Mouse (Mus musculus): ENCODE results near the gene Dnajb14. TPM values are rescaled to one million over a fixed set of nuclear protein-coding genes. Genes with fewer than 3 reads are reported as not detected.

The Dnajb14 gene
- polyA plus RNA-seq (2016; fragmentation: Nextera tagmentation; extraction: Ambion mirVana) = 10.9 and 11.2 TPM in 2 replicates

GRCm38 (mm10) chr3:137867437-137868093, at the start of gene Dnajb14:
TSS of gene Dnajb14 (plus strand) at chr3:137867675.
- peak within 1 kb of the TSS; percentile 98 for H3K27ac ChIP-seq
- peak within 1 kb of the TSS; percentile 66 for H3K4me3 ChIP-seq (replicated peaks)
- no peaks in the 10 kb centered on the region for H3K27me3 ChIP-seq
- peak; percentile 36 for ATAC-seq (ENCODE audit: low FRiP score)
- H3K9ac ChIP-seq = peak within 1 kb of the TSS; percentile 91
- H3K36me3 ChIP-seq (replicated peaks) = peaks cover 9% of the 10 kb centered on the region
- peaks cover 24% of the 10 kb centered on the region for H3K4me1 ChIP-seq
- H3K9me3 ChIP-seq = no peaks in the 10 kb centered on the region
- WGBS = 1% methylated on average over 58 of the region's 94 CpGs
- peak within 1 kb of the TSS; percentile 78 for H3K4me2 ChIP-seq

GRCm38 (mm10) chr3:137818713-137819112, 48.8 kb upstream of the Dnajb14 start:
- ATAC-seq (ENCODE audit: low FRiP score) = no peak
- Histone ChIP-seq H3K4me3 (replicated peaks) (no peak overlapping the region), H3K36me3 (replicated peaks) (no peaks in the 10 kb centered on the region), H3K4me2 (no peak overlapping the region), H3K9ac (no peak overlapping the region), H3K27ac (no peak overlapping the region), H3K9me3 (no peaks in the 10 kb centered on the region), H3K4me1 (peaks cover 8% of the 10 kb centered on the region), H3K27me3 (no peaks in the 10 kb centered on the region)
- WGBS = 2% methylated on average over 4 of the region's 4 CpGs

GRCm38 (mm10) chr3:137820688-137821467, 46.6 kb upstream of the Dnajb14 start:
- 74% methylated on average over 6 of the region's 6 CpGs for WGBS
- no peaks in the 10 kb centered on the region for H3K36me3 ChIP-seq (replicated peaks)

DNA sequence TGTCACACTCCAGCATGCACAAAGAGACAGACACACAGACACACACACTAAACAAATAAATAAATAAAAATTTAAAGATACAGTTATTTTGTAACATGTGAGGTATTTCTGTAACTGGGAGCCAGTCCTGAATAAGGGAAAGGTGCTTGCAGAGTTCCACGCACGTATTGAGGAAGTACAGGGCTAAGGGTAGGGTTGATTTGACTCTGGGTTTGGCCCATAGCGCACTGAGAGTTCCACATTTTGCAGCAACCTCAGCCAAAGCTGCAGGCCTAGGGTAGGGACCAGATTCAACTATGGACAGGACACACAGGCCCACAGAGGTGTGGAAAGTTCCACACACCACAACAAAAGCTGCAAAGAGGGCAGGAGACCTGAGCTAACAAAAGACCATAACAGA, 44.2 kb upstream of the Dnajb14 start:
- no peak overlapping the region for H3K27ac ChIP-seq
- WGBS = 88% methylated on average over 3 of the region's 3 CpGs

More at GRCm38 (mm10) chr3:137820688-137821467, 46.6 kb upstream of the Dnajb14 start:
- Histone ChIP-seq H3K27ac (no peak overlapping the region), H3K9ac (no peak overlapping the region), H3K4me1 (peaks cover 8% of the 10 kb centered on the region), H3K27me3 (no peaks in the 10 kb centered on the region), H3K4me2 (no peak overlapping the region), H3K4me3 (replicated peaks) (no peak overlapping the region), H3K9me3 (no peaks in the 10 kb centered on the region)
- ATAC-seq (ENCODE audit: low FRiP score) = no peak

GRCm38 (mm10) chr3:137827678-137828077, 39.8 kb upstream of the Dnajb14 start:
- no peaks in the 10 kb centered on the region for H3K36me3 ChIP-seq (replicated peaks)
- 0 out of 2 replicates have a peak, but pooled peaks cover 3% of the 10 kb centered on the region for H3K4me1 ChIP-seq
- 50% methylated on average over 11 of the region's 11 CpGs for WGBS
- H3K4me2 ChIP-seq = no peak overlapping the region
- H3K9ac ChIP-seq = no peak overlapping the region
- no peak for ATAC-seq (ENCODE audit: low FRiP score)
- H3K27ac ChIP-seq = no peak overlapping the region
- no peaks in the 10 kb centered on the region for H3K27me3 ChIP-seq
- H3K4me3 ChIP-seq (replicated peaks) = no peak overlapping the region
- no peaks in the 10 kb centered on the region for H3K9me3 ChIP-seq

More for the DNA sequence above, 44.2 kb upstream of the Dnajb14 start:
- Histone ChIP-seq H3K27me3 (no peaks in the 10 kb centered on the region), H3K4me1 (peaks cover 9% of the 10 kb centered on the region), H3K36me3 (replicated peaks) (no peaks in the 10 kb centered on the region), H3K4me2 (no peak overlapping the region), H3K9ac (no peak overlapping the region), H3K4me3 (replicated peaks) (no peak overlapping the region), H3K9me3 (no peaks in the 10 kb centered on the region)
- ATAC-seq (ENCODE audit: low FRiP score) = no peak

DNA sequence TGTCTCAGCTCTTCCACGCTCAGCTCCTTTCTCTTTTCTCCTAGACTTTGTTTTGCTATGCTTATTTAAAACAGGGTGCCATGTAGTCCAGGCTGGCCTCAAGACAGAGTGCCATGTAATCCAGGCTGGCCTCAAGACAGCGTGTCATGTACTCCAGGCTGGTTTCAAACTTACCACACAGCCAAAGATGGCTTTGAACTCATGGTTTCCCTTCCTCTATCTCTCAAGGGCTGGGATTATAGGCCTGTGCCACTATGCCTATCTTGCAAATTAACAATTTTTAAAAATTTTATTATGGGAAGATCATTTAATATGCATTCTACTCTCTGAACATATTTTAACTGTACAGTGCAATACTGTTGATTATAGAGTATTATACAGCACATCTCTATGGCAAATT, 36.3 kb upstream of the Dnajb14 start:
- no peak overlapping the region for H3K4me2 ChIP-seq
- no peak overlapping the region for H3K9ac ChIP-seq
- WGBS = 87% methylated on average over 2 of the region's 2 CpGs
- no peak overlapping the region for H3K4me3 ChIP-seq (replicated peaks)
- H3K27ac ChIP-seq = no peak overlapping the region
- 0 out of 2 replicates have a peak, but pooled peaks cover 3% of the 10 kb centered on the region for H3K4me1 ChIP-seq
- no peaks in the 10 kb centered on the region for H3K36me3 ChIP-seq (replicated peaks)
- no peak for ATAC-seq (ENCODE audit: low FRiP score)
- no peaks in the 10 kb centered on the region for H3K27me3 ChIP-seq
- no peaks in the 10 kb centered on the region for H3K9me3 ChIP-seq

DNA sequence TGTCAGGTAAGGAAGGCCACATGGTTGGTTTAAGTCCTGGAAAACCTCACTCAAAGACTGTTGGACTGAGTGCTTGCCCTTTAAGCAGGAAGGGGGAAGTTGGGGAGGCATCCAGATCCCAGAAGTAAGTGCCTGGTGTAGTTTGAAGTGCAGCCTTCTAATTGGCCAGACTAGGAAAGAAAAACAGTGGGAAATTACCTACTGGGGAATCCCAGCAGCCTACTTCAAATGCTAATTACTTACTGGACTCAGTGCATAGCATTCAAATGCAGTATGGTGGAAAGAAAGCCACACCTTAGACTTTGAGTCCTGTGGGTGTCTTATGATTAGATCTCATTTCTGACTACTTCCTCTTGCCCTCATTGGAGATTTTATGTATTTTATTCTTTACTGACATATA, 34.3 kb upstream of the Dnajb14 start:
- Histone ChIP-seq H3K27me3 (no peaks in the 10 kb centered on the region), H3K4me2 (no peak overlapping the region), H3K27ac (no peak overlapping the region), H3K4me3 (replicated peaks) (no peak overlapping the region), H3K4me1 (no peaks in the 10 kb centered on the region), H3K9me3 (no peaks in the 10 kb centered on the region), H3K9ac (no peak overlapping the region), H3K36me3 (replicated peaks) (no peaks in the 10 kb centered on the region)
- no peak for ATAC-seq (ENCODE audit: low FRiP score)

GRCm38 (mm10) chr3:137833698-137834097, 33.8 kb upstream of the Dnajb14 start:
- H3K4me2 ChIP-seq = no peak overlapping the region
- 90% methylated on average over 4 of the region's 4 CpGs for WGBS
- no peak overlapping the region for H3K27ac ChIP-seq
- no peak overlapping the region for H3K9ac ChIP-seq
- ATAC-seq (ENCODE audit: low FRiP score) = no peak
- no peaks in the 10 kb centered on the region for H3K9me3 ChIP-seq
- no peaks in the 10 kb centered on the region for H3K4me1 ChIP-seq
- no peaks in the 10 kb centered on the region for H3K36me3 ChIP-seq (replicated peaks)
- no peaks in the 10 kb centered on the region for H3K27me3 ChIP-seq
- H3K4me3 ChIP-seq (replicated peaks) = no peak overlapping the region

- WGBS = 63% methylated on average over 1 of the region's 1 CpGs
- H3K27ac ChIP-seq = no peak overlapping the region
- H3K4me2 ChIP-seq = no peak overlapping the region
- H3K9me3 ChIP-seq = no peaks in the 10 kb centered on the region
- no peaks in the 10 kb centered on the region for H3K27me3 ChIP-seq
- H3K4me1 ChIP-seq = no peaks in the 10 kb centered on the region
- no peak for ATAC-seq (ENCODE audit: low FRiP score)
- H3K36me3 ChIP-seq (replicated peaks) = no peaks in the 10 kb centered on the region
- H3K9ac ChIP-seq = no peak overlapping the region
- H3K4me3 ChIP-seq (replicated peaks) = no peak overlapping the region
These were observed 30.9 kb upstream of the Dnajb14 start for GRCm38 (mm10) chr3:137836543-137836942.

DNA sequence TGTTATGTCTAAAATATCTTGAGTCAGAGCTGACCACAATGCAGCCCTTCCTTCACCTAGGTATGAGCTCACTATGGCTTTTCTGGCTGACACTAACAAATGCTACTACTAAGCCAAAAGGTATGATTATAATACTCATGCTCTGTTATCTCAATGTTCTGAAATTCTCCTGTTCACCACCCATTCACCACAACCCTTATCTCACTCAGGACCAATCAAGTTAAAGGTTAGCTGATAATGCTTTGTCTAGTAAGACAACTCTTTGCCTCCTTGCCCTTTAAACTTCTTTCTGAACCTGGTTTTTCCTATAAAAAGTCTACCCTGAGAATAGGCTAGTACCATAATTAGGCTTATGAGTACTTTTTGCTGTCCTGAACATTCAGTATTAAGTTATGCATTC, 29.3 kb upstream of the Dnajb14 start:
- no peaks in the 10 kb centered on the region for H3K36me3 ChIP-seq (replicated peaks)
- H3K4me1 ChIP-seq = no peaks in the 10 kb centered on the region
- no peak overlapping the region for H3K4me3 ChIP-seq (replicated peaks)
- H3K4me2 ChIP-seq = no peak overlapping the region
- H3K27ac ChIP-seq = no peak overlapping the region
- H3K9ac ChIP-seq = no peak overlapping the region
- no peaks in the 10 kb centered on the region for H3K27me3 ChIP-seq
- H3K9me3 ChIP-seq = no peaks in the 10 kb centered on the region
- no peak for ATAC-seq (ENCODE audit: low FRiP score)

- no peaks in the 10 kb centered on the region for H3K36me3 ChIP-seq (replicated peaks)
- no peak overlapping the region for H3K27ac ChIP-seq
- H3K4me1 ChIP-seq = peaks cover 3% of the 10 kb centered on the region; the same call in 1 of the 2 replicates
- no peaks in the 10 kb centered on the region for H3K9me3 ChIP-seq
- no peaks in the 10 kb centered on the region for H3K27me3 ChIP-seq
- no peak overlapping the region for H3K9ac ChIP-seq
- no peak overlapping the region for H3K4me2 ChIP-seq
- ATAC-seq (ENCODE audit: low FRiP score) = no peak
- 89% methylated on average over 1 of the region's 1 CpGs for WGBS
- H3K4me3 ChIP-seq (replicated peaks) = no peak overlapping the region
These were observed 24.5 kb upstream of the Dnajb14 start for GRCm38 (mm10) chr3:137842944-137843343.

- Histone ChIP-seq H3K4me1 (peaks cover 5% of the 10 kb centered on the region; the same call in 1 of the 2 replicates), H3K27ac (no peak overlapping the region)
- WGBS = 93% methylated on average over 3 of the region's 3 CpGs
These were observed 23.2 kb upstream of the Dnajb14 start for GRCm38 (mm10) chr3:137844263-137844662.

More at GRCm38 (mm10) chr3:137844263-137844662, 23.2 kb upstream of the Dnajb14 start:
- Histone ChIP-seq H3K27me3 (no peaks in the 10 kb centered on the region), H3K9me3 (no peaks in the 10 kb centered on the region), H3K9ac (no peak overlapping the region), H3K4me2 (no peak overlapping the region), H3K36me3 (replicated peaks) (no peaks in the 10 kb centered on the region), H3K4me3 (replicated peaks) (no peak overlapping the region)
- ATAC-seq (ENCODE audit: low FRiP score) = no peak

Measured in forebrain, embryonic 12.5 days (tissue).